Mouse (Mus musculus): ENCODE measurements around the gene Stim2.

DNA sequence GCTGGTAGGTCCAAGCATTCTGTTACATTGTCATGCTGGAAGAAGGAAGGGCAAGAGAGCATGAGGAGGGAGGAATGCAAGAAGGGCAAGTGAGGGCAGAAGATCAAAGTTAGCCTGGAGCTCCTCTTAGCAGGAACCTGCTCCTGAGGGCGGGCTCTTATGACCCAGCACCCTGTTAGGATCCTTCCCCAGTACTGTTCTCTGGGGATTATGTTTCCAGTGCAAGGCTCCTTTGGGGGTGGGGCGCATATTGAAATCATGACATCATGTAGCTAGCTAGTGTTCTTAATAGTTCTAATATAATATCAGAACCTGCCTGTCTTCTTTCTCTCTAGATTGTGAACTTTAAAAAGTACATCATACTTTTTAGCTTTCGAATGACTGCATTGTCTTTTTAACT, 52.8 kb downstream of the Stim2 start:
- TF ChIP-seq POLR2A (IDR thresholded peaks at IDR 0.05; ENCODE audit: borderline replicate concordance, extremely low read depth, insufficient read depth, insufficient read length, poor library complexity, severe bottlenecking) = no peak
- TF ChIP-seq CTCF (IDR thresholded peaks at IDR 0.05; ENCODE audit: borderline replicate concordance, extremely low read depth, insufficient read depth, insufficient read length) = no peak

Data from brain, embryonic 14.5 days (tissue).